ENCODE assay signal across 8 mouse cellular contexts in the genomic region with DNA sequence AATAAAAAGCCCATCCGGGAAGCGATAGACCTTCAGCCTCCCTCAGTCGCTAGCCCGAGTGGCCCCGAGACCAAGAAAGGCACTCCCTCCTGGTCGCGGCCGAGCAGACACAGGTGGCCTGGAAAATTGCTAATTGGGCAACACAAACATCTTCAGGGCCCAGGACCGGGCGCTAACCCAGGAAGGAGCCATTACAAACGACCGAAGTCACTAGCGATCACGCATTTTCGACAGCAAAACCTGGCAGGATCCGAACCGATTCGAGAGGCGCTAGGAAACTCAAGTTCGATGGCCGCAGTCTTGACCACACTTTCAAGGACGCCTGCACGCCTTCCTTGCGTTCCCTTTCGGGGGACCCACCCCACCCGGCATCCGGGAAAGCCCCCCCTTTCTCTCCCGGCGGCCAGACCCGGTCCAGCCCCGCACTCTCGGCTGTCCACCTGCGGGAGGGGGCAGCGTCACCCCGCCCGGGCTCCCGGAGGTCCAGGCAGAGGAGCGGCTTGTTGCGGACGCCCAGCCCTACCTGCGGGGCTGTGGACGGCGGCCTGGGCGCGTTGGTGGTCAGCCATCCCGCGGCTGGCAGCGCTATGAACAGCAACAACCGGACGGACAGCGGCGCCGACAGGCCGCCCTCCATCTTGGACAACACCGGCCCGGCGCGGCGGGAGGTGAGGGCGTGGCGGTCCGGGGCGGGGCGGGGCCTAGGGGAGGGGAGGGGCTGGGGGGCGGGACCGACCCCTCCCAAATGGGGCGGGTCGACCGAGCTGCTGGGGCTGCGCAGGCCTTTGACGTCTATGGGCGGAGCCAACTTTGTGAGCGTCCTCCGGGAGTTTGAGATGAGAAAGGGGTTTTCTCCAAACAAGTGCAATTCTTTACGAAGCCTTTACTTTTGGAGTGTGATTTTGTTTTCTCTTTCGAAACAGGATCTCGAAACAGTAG. TPM values are rescaled to one million over a fixed set of nuclear protein-coding genes. Genes with fewer than 3 reads are reported as not detected.
DNase-seq lines count a peak whose midpoint lies in the region; ATAC-seq and TF ChIP-seq lines count a peak whose summit lies in the region.

No protein-coding gene starts in this region.

- H3K9me3 ChIP-seq in embryonic facial prominence, embryonic 15.5 days (replicated peaks) = no peaks in the 10 kb centered on the region
- no peaks in the 10 kb centered on the region for H3K9me3 ChIP-seq in heart, embryonic 10.5 days
- no peaks in the 10 kb centered on the region for H3K9me3 ChIP-seq in kidney, embryonic 14.5 days (ENCODE audit: control insufficient read depth, low read length)
- no peaks in the 10 kb centered on the region for H3K9me3 ChIP-seq in limb, embryonic 14.5 days (ENCODE audit: control insufficient read depth, low read length)
- H3K9me3 ChIP-seq in midbrain, embryonic 16.5 days (replicated peaks; ENCODE audit: control insufficient read depth, low read length, poor library complexity, severe bottlenecking) = no peaks in the 10 kb centered on the region

- under 1% methylated on average over 66 of the region's 77 CpGs for WGBS in embryonic facial prominence, embryonic 15.5 days
- WGBS in heart, embryonic 10.5 days = under 1% methylated on average over 70 of the region's 77 CpGs
- under 1% methylated on average over 59 of the region's 77 CpGs for WGBS in kidney, embryonic 14.5 days
- under 1% methylated on average over 53 of the region's 77 CpGs for whole genome bisulfite sequencing in limb, embryonic 14.5 days
- WGBS in midbrain, embryonic 16.5 days = under 1% methylated on average over 60 of the region's 77 CpGs
- under 1% methylated on average over 67 of the region's 77 CpGs for WGBS in spleen, adult 2 months

- H3K9ac ChIP-seq in embryonic facial prominence, embryonic 15.5 days = peak overlapping the region; percentile 71
- H3K9ac ChIP-seq in kidney, embryonic 14.5 days (ENCODE audit: low read depth, low read length) = peak overlapping the region; percentile 73
- H3K9ac ChIP-seq in limb, embryonic 14.5 days (ENCODE audit: low read depth, low read length, severe bottlenecking) = peak overlapping the region; percentile 81
- peak overlapping the region; percentile 64 for H3K9ac ChIP-seq in midbrain, embryonic 16.5 days (ENCODE audit: low read depth, low read length)

- H3K27me3 ChIP-seq in embryonic facial prominence, embryonic 15.5 days = no peaks in the 10 kb centered on the region
- no peaks in the 10 kb centered on the region for H3K27me3 ChIP-seq in heart, embryonic 10.5 days (ENCODE audit: insufficient read depth, poor library complexity, severe bottlenecking)
- H3K27me3 ChIP-seq in kidney, embryonic 14.5 days (ENCODE audit: control insufficient read depth, insufficient read depth, low read length) = no peaks in the 10 kb centered on the region
- no peaks in the 10 kb centered on the region for H3K27me3 ChIP-seq in limb, embryonic 14.5 days (ENCODE audit: control insufficient read depth, insufficient read depth, low read length)
- no peaks in the 10 kb centered on the region for H3K27me3 ChIP-seq in midbrain, embryonic 16.5 days (ENCODE audit: control insufficient read depth, insufficient read depth, low read depth, low read length)
- no peaks in the 10 kb centered on the region for H3K27me3 ChIP-seq in spleen, adult 2 months (ENCODE audit: control insufficient read depth, insufficient read depth, low read length)

- TF ChIP-seq POLR2A in bone marrow macrophage, adult 2 months (IDR thresholded peaks at IDR 0.05; ENCODE audit: borderline replicate concordance, low read depth, low read length) = no peak
- TF ChIP-seq POLR2A in limb, embryonic 14.5 days (IDR thresholded peaks at IDR 0.05; ENCODE audit: borderline replicate concordance, extremely low read depth, insufficient read depth, insufficient read length) = peak; percentile 73; the same call in 1 of the 2 replicates
- TF ChIP-seq POLR2A in spleen, adult 2 months (IDR thresholded peaks at IDR 0.05; ENCODE audit: low read depth, low read length) = no peak

- H3K4me2 ChIP-seq in embryonic facial prominence, embryonic 15.5 days (replicated peaks) = peak overlapping the region; percentile 79
- peak overlapping the region; percentile 82 for H3K4me2 ChIP-seq in kidney, embryonic 14.5 days (replicated peaks; ENCODE audit: low read depth, low read length)
- peak overlapping the region; percentile 79 for H3K4me2 ChIP-seq in limb, embryonic 14.5 days (replicated peaks; ENCODE audit: low read depth, low read length, severe bottlenecking)
- H3K4me2 ChIP-seq in midbrain, embryonic 16.5 days (ENCODE audit: low read length) = peak overlapping the region; percentile 71

- peak; percentile 95 for ATAC-seq in embryonic facial prominence, embryonic 15.5 days (ENCODE audit: insufficient number of reproducible peaks, low FRiP score, low TSS enrichment, low read depth)
- peak; percentile 96 for ATAC-seq in kidney, embryonic 14.5 days (ENCODE audit: low FRiP score, low TSS enrichment)
- ATAC-seq in limb, embryonic 14.5 days (ENCODE audit: low FRiP score, low read depth) = peak; percentile 97
- ATAC-seq in midbrain, embryonic 16.5 days = peak; percentile 92

- DNase-seq in B cell, adult 2 months = peak; percentile 89
- DNase-seq in heart, embryonic 10.5 days (ENCODE audit: low spot score) = peak; percentile 94
- peak; percentile 89 for DNase-seq in limb, embryonic 14.5 days (ENCODE audit: low spot score)
- peak; percentile 85 to 87 for DNase-seq in spleen, adult 2 months (ENCODE audit: low read depth in 1 of 2, low spot score in 2 of 2)

- peaks cover 6% of the 10 kb centered on the region; the same call in 1 of the 2 replicates for H3K4me1 ChIP-seq in bone marrow macrophage, adult 2 months (ENCODE audit: control insufficient read depth, insufficient read depth, low read length)
- H3K4me1 ChIP-seq in embryonic facial prominence, embryonic 15.5 days = peaks cover 4% of the 10 kb centered on the region; the same call in 1 of the 2 replicates
- H3K4me1 ChIP-seq in heart, embryonic 10.5 days = 0 out of 2 replicates have a peak, but pooled peaks cover 4% of the 10 kb centered on the region
- H3K4me1 ChIP-seq in kidney, embryonic 14.5 days (ENCODE audit: control insufficient read depth, insufficient read depth, low read length) = peaks cover 3% of the 10 kb centered on the region; the same call in 1 of the 2 replicates
- no peaks in the 10 kb centered on the region for H3K4me1 ChIP-seq in limb, embryonic 14.5 days (ENCODE audit: control insufficient read depth, insufficient read depth, low read length)
- peaks cover 5% of the 10 kb centered on the region; the same call in 1 of the 2 replicates for H3K4me1 ChIP-seq in midbrain, embryonic 16.5 days (ENCODE audit: control insufficient read depth, insufficient read depth, low read length)
- H3K4me1 ChIP-seq in spleen, adult 2 months (ENCODE audit: control insufficient read depth, insufficient read depth, insufficient read length) = peaks cover 3% of the 10 kb centered on the region

- peak overlapping the region; percentile 53; the same call in 1 of the 2 replicates for H3K27ac ChIP-seq in bone marrow macrophage, adult 2 months (ENCODE audit: insufficient read depth, low read depth, low read length)
- peak overlapping the region; percentile 63; the same call in 1 of the 2 replicates for H3K27ac ChIP-seq in embryonic facial prominence, embryonic 15.5 days (replicated peaks)
- peak overlapping the region; percentile 90 for H3K27ac ChIP-seq in heart, embryonic 10.5 days
- H3K27ac ChIP-seq in kidney, embryonic 14.5 days (ENCODE audit: low read depth, low read length) = peak overlapping the region; percentile 57; the same call in 1 of the 2 replicates
- H3K27ac ChIP-seq in limb, embryonic 14.5 days (replicated peaks; ENCODE audit: low read depth, low read length) = no peak overlapping the region
- peak overlapping the region; percentile 59 for H3K27ac ChIP-seq in midbrain, embryonic 16.5 days (ENCODE audit: low read length)
- H3K27ac ChIP-seq in spleen, adult 2 months (ENCODE audit: insufficient read depth, low read length) = peak overlapping the region; percentile 58; the same call in 1 of the 2 replicates

- peak overlapping the region; percentile 95 for H3K4me3 ChIP-seq in bone marrow macrophage, adult 2 months (ENCODE audit: insufficient read depth, low read length)
- H3K4me3 ChIP-seq in embryonic facial prominence, embryonic 15.5 days (replicated peaks) = peak overlapping the region; percentile 74
- peak overlapping the region; percentile 99 for H3K4me3 ChIP-seq in heart, embryonic 10.5 days
- peak overlapping the region; percentile 81 for H3K4me3 ChIP-seq in kidney, embryonic 14.5 days (ENCODE audit: low read length)
- peak overlapping the region; percentile 98 for H3K4me3 ChIP-seq in limb, embryonic 14.5 days (replicated peaks; ENCODE audit: low read length)
- H3K4me3 ChIP-seq in midbrain, embryonic 16.5 days (ENCODE audit: low read depth, low read length) = peak overlapping the region; percentile 60
- peak overlapping the region; percentile 100 for H3K4me3 ChIP-seq in spleen, adult 2 months (ENCODE audit: extremely low read depth, insufficient read depth, insufficient read length)

- no peak for TF ChIP-seq CTCF in bone marrow macrophage, adult 2 months (IDR thresholded peaks at IDR 0.05; ENCODE audit: low read depth, low read length)
- TF ChIP-seq CTCF in spleen, adult 2 months (IDR thresholded peaks at IDR 0.05; ENCODE audit: extremely low read depth, insufficient read depth, insufficient read length, insufficient replicate concordance) = no peak

- H3K36me3 ChIP-seq in embryonic facial prominence, embryonic 15.5 days = peaks cover 12% of the 10 kb centered on the region
- H3K36me3 ChIP-seq in heart, embryonic 10.5 days = peaks cover 15% of the 10 kb centered on the region
- H3K36me3 ChIP-seq in kidney, embryonic 14.5 days (ENCODE audit: control insufficient read depth, insufficient read depth, low read length) = peaks cover 12% of the 10 kb centered on the region; the same call in 1 of the 2 replicates
- H3K36me3 ChIP-seq in limb, embryonic 14.5 days (ENCODE audit: control insufficient read depth, insufficient read depth, low read length) = peaks cover 18% of the 10 kb centered on the region
- H3K36me3 ChIP-seq in midbrain, embryonic 16.5 days (ENCODE audit: control insufficient read depth, insufficient read depth, low read length) = no peaks in the 10 kb centered on the region
- H3K36me3 ChIP-seq in spleen, adult 2 months (ENCODE audit: control insufficient read depth, insufficient read depth, low read length) = peaks cover 9% of the 10 kb centered on the region

RNA-seq across cellular contexts. Expression of a gene that starts 12.1 kb away (rescaled TPM):
- 53.7 and 61.3 TPM in 2 replicates for polyA plus RNA-seq in bone marrow macrophage, adult 2 months (2012; ENCODE audit: insufficient read depth, insufficient read length, missing spikeins)
- polyA plus RNA-seq in embryonic facial prominence, embryonic 15.5 days (2015; fragmentation: Nextera tagmentation; extraction: Ambion mirVana) = 86.8 and 87.3 TPM in 2 replicates
- 72.4 and 74.5 TPM in 2 replicates for polyA plus RNA-seq in heart, embryonic 10.5 days (2016; fragmentation: Nextera tagmentation; extraction: Ambion mirVana)
- 74.1 and 84.3 TPM in 2 replicates for polyA plus RNA-seq in kidney, embryonic 14.5 days (2014; fragmentation: Nextera tagmentation; extraction: Ambion mirVana)
- 43.9 and 49.2 TPM in 2 replicates for polyA plus RNA-seq in limb, embryonic 14.5 days (2012; rRNA removed)
- 86.2 and 86.4 TPM in 2 replicates for polyA plus RNA-seq in limb, embryonic 14.5 days (2014; fragmentation: Nextera tagmentation; extraction: Ambion mirVana)
- 48.1 and 49.5 TPM in 2 replicates for polyA plus RNA-seq in midbrain, embryonic 16.5 days (2015; fragmentation: Nextera tagmentation; extraction: Ambion mirVana)
- polyA plus RNA-seq in spleen, adult 2 months (2012; rRNA removed) = 9.2 and 13.9 TPM in 2 replicates

RNA-seq across cellular contexts. Expression of a gene that starts 12.2 kb away (rescaled TPM):
- polyA plus RNA-seq in bone marrow macrophage, adult 2 months (2012; ENCODE audit: insufficient read depth, insufficient read length, missing spikeins) = 30.2 and 31.5 TPM in 2 replicates
- polyA plus RNA-seq in embryonic facial prominence, embryonic 15.5 days (2015; fragmentation: Nextera tagmentation; extraction: Ambion mirVana) = 36.7 and 37.5 TPM in 2 replicates
- 31.2 and 38.8 TPM in 2 replicates for polyA plus RNA-seq in heart, embryonic 10.5 days (2016; fragmentation: Nextera tagmentation; extraction: Ambion mirVana)
- 36.9 and 40.8 TPM in 2 replicates for polyA plus RNA-seq in kidney, embryonic 14.5 days (2014; fragmentation: Nextera tagmentation; extraction: Ambion mirVana)
- 17.1 and 21.3 TPM in 2 replicates for polyA plus RNA-seq in limb, embryonic 14.5 days (2012; rRNA removed)
- polyA plus RNA-seq in limb, embryonic 14.5 days (2014; fragmentation: Nextera tagmentation; extraction: Ambion mirVana) = 34.7 and 36.3 TPM in 2 replicates
- 51.9 and 55.7 TPM in 2 replicates for polyA plus RNA-seq in midbrain, embryonic 16.5 days (2015; fragmentation: Nextera tagmentation; extraction: Ambion mirVana)
- polyA plus RNA-seq in spleen, adult 2 months (2012; rRNA removed) = 5.5 and 6.2 TPM in 2 replicates

RNA-seq across cellular contexts. Expression of a gene that starts 51.8 kb away (rescaled TPM):
- polyA plus RNA-seq in bone marrow macrophage, adult 2 months (2012; ENCODE audit: insufficient read depth, insufficient read length, missing spikeins) = 27.6 and 29.5 TPM in 2 replicates
- polyA plus RNA-seq in embryonic facial prominence, embryonic 15.5 days (2015; fragmentation: Nextera tagmentation; extraction: Ambion mirVana) = 0.21 TPM in 2 replicates
- 0.11 and 0.12 TPM in 2 replicates for polyA plus RNA-seq in heart, embryonic 10.5 days (2016; fragmentation: Nextera tagmentation; extraction: Ambion mirVana)
- polyA plus RNA-seq in kidney, embryonic 14.5 days (2014; fragmentation: Nextera tagmentation; extraction: Ambion mirVana) = 0.16 and 0.18 TPM in 2 replicates
- polyA plus RNA-seq in limb, embryonic 14.5 days (2012; rRNA removed) = 0.38 and 0.46 TPM in 2 replicates
- 0.17 and 0.19 TPM in 2 replicates for polyA plus RNA-seq in limb, embryonic 14.5 days (2014; fragmentation: Nextera tagmentation; extraction: Ambion mirVana)
- polyA plus RNA-seq in midbrain, embryonic 16.5 days (2015; fragmentation: Nextera tagmentation; extraction: Ambion mirVana) = 0.16 and 0.25 TPM in 2 replicates
- 18.3 and 24.6 TPM in 2 replicates for polyA plus RNA-seq in spleen, adult 2 months (2012; rRNA removed)

RNA-seq across cellular contexts. Expression of a gene that starts 54.7 kb away (rescaled TPM):
- polyA plus RNA-seq in bone marrow macrophage, adult 2 months (2012; ENCODE audit: insufficient read depth, insufficient read length, missing spikeins) = 51.3 and 51.9 TPM in 2 replicates
- 53.7 and 58.5 TPM in 2 replicates for polyA plus RNA-seq in embryonic facial prominence, embryonic 15.5 days (2015; fragmentation: Nextera tagmentation; extraction: Ambion mirVana)
- polyA plus RNA-seq in heart, embryonic 10.5 days (2016; fragmentation: Nextera tagmentation; extraction: Ambion mirVana) = 42.8 and 57.9 TPM in 2 replicates
- 49.4 and 63.7 TPM in 2 replicates for polyA plus RNA-seq in kidney, embryonic 14.5 days (2014; fragmentation: Nextera tagmentation; extraction: Ambion mirVana)
- 16.6 and 22.7 TPM in 2 replicates for polyA plus RNA-seq in limb, embryonic 14.5 days (2012; rRNA removed)
- polyA plus RNA-seq in limb, embryonic 14.5 days (2014; fragmentation: Nextera tagmentation; extraction: Ambion mirVana) = 58.4 and 59.8 TPM in 2 replicates
- 25.3 and 28.9 TPM in 2 replicates for polyA plus RNA-seq in midbrain, embryonic 16.5 days (2015; fragmentation: Nextera tagmentation; extraction: Ambion mirVana)
- 2.4 and 2.8 TPM in 2 replicates for polyA plus RNA-seq in spleen, adult 2 months (2012; rRNA removed)

Comparison
In these comparisons a context has a peak if more than half of its experiments do, and no peak if none do; other contexts are left out.
1. RNA of a gene that starts 51.8 kb away (polyA plus RNA-seq): 27.6 to 29.5 TPM in bone marrow macrophage, adult 2 months and 18.3 to 24.6 TPM in spleen, adult 2 months; 0.17 to 0.46 TPM in limb, embryonic 14.5 days, 0.16 to 0.25 TPM in midbrain, embryonic 16.5 days, 0.21 TPM in embryonic facial prominence, embryonic 15.5 days, 0.16 to 0.18 TPM in kidney, embryonic 14.5 days and 0.11 to 0.12 TPM in heart, embryonic 10.5 days; every median in the first group is over 10 times any median in the second.
2. Peak in every context shown above with its lines, with median percentiles within 50 percentile points of each other: DNase-seq, H3K4me3 ChIP-seq, ATAC-seq, H3K4me2 ChIP-seq and H3K9ac ChIP-seq.